Mouse (Mus musculus) CH12.LX (cell line): ENCODE measurements around the gene Fam13a. TPM values are rescaled to one million over a fixed set of nuclear protein-coding genes. Genes with fewer than 3 reads are reported as not detected.

Experiments
- DNase-seq: peaks from one replicate; pipeline ENCODE4 v3.0.0-alpha.2; 2013; ENCODE audit errors: extremely low read depth
- H3K27ac ChIP-seq: 2 replicates; pipeline ENCODE4 v1.5.1; 2012; ENCODE audit warnings: low read depth, mild to moderate bottlenecking, control low read depth, moderate library complexity; ENCODE audit not compliant: insufficient read depth
- H3K27me3 ChIP-seq: replicated peaks from 2 replicates; pipeline ENCODE3; 2012; ENCODE audit warnings: inconsistent platforms
- H3K36me3 ChIP-seq, 2 experiments: replicated peaks in 1 of 2; 2 replicates each; pipeline versions ENCODE3 to v1.6.1; 2012; ENCODE audit warnings: inconsistent platforms in 1 of 2, low read length in 1 of 2, mild to moderate bottlenecking in 1 of 2, mixed read lengths in 1 of 2, moderate library complexity in 1 of 2; ENCODE audit not compliant: control insufficient read depth in 1 of 2, insufficient read depth in 1 of 2
- H3K4me1 ChIP-seq, 2 experiments: 2 replicates each; pipeline ENCODE4 v1.6.1; 2012; ENCODE audit warnings: inconsistent platforms in 1 of 2, moderate library complexity in 1 of 2; ENCODE audit not compliant: insufficient read depth in 2 of 2, control insufficient read depth in 1 of 2
- H3K4me2 ChIP-seq: 2 replicates; pipeline ENCODE4 v1.6.1; 2012; ENCODE audit warnings: low read depth, mild to moderate bottlenecking, control low read depth; ENCODE audit not compliant: poor library complexity, insufficient read depth, severe bottlenecking
- H3K4me3 ChIP-seq, 3 experiments: fragments of 150-350 bp in 1 of 3; sonication (generic) in 1 of 3; replicated peaks in 1 of 3; 2 replicates each; pipeline versions ENCODE3 to v1.5.1; 2011 to 2012; ENCODE audit warnings: low read depth in 2 of 3, low read length in 2 of 3, mild to moderate bottlenecking in 2 of 3, moderate library complexity in 2 of 3, control low read depth in 1 of 3, improper control_type of control experiment in 1 of 3, inconsistent platforms in 1 of 3, mixed read lengths in 1 of 3; ENCODE audit not compliant: poor library complexity in 1 of 3
- H3K79me2 ChIP-seq: replicated peaks from 2 replicates; pipeline ENCODE4 v1.6.1; 2012; ENCODE audit warnings: mild to moderate bottlenecking, moderate library complexity; ENCODE audit not compliant: control insufficient read depth, poor library complexity, insufficient read depth, severe bottlenecking; ENCODE audit errors: extremely low read depth
- H3K9ac ChIP-seq: 2 replicates; pipeline ENCODE4 v1.6.1; 2012; ENCODE audit warnings: low read depth, mild to moderate bottlenecking, control low read depth, moderate library complexity; ENCODE audit not compliant: insufficient read depth
- H3K9me3 ChIP-seq: replicated peaks from 2 replicates; pipeline ENCODE3; 2012; ENCODE audit warnings: low read length, inconsistent platforms, mixed read lengths
- CHD1 ChIP-seq: IDR thresholded peaks from 2 replicates; pipeline ENCODE4 v1.6.1; 2012; ENCODE audit warnings: low read depth, low read length, improper control_type of control experiment, inconsistent platforms
- CHD2 ChIP-seq: IDR thresholded peaks from 2 replicates; pipeline ENCODE4 v1.6.1; 2011; ENCODE audit warnings: low read length, improper control_type of control experiment
- CTCF ChIP-seq, 2 experiments: IDR thresholded peaks in 1 of 2; conservative IDR thresholded peaks in 1 of 2; 2 replicates each; pipeline ENCODE4 v1.5.1; 2011 to 2012; ENCODE audit warnings: low read depth in 2 of 2, low read length in 2 of 2, improper control_type of control experiment in 1 of 2, inconsistent platforms in 1 of 2, mild to moderate bottlenecking in 1 of 2, moderate library complexity in 1 of 2
- E2F4 ChIP-seq: IDR thresholded peaks from 2 replicates; pipeline ENCODE4 v1.6.1; 2011; ENCODE audit warnings: low read depth, low read length, improper control_type of control experiment; ENCODE audit not compliant: insufficient replicate concordance
- ELF1 ChIP-seq: IDR thresholded peaks from 2 replicates; pipeline ENCODE4 v1.6.1; 2014; ENCODE audit warnings: low read depth, mild to moderate bottlenecking, inconsistent platforms, low read length, improper control_type of control experiment
- EP300 ChIP-seq: IDR thresholded peaks from 2 replicates; pipeline ENCODE4 v1.6.1; 2011; ENCODE audit warnings: low read length, improper control_type of control experiment
- ETS1 ChIP-seq: conservative IDR thresholded peaks from 2 replicates; pipeline ENCODE4 v1.6.1; 2012; ENCODE audit warnings: low read depth, mild to moderate bottlenecking, inconsistent platforms, low read length, improper control_type of control experiment, moderate library complexity
- HCFC1 ChIP-seq: IDR thresholded peaks from 2 replicates; pipeline ENCODE4 v1.6.1; 2012; ENCODE audit warnings: low read depth, mild to moderate bottlenecking, inconsistent platforms, low read length, improper control_type of control experiment
- JUN ChIP-seq: IDR thresholded peaks from 2 replicates; pipeline ENCODE4 v1.6.1; 2011; ENCODE audit warnings: low read depth, mild to moderate bottlenecking, low read length, improper control_type of control experiment, moderate library complexity; ENCODE audit not compliant: insufficient read depth
- MAFK ChIP-seq: IDR thresholded peaks from 2 replicates; pipeline ENCODE4 v1.6.1; 2011; ENCODE audit warnings: low read length, improper control_type of control experiment; ENCODE audit not compliant: insufficient replicate concordance
- MAZ ChIP-seq: IDR thresholded peaks from 2 replicates; pipeline ENCODE4 v1.6.1; 2012; ENCODE audit warnings: low read depth, mild to moderate bottlenecking, inconsistent platforms, low read length, improper control_type of control experiment, moderate library complexity
- MXI1 ChIP-seq: IDR thresholded peaks from 2 replicates; pipeline ENCODE4 v1.6.1; 2011; ENCODE audit warnings: mild to moderate bottlenecking, low read depth, low read length, improper control_type of control experiment
- NRF1 ChIP-seq: IDR thresholded peaks from 2 replicates; pipeline ENCODE4 v1.6.1; 2014; ENCODE audit warnings: low read depth, mild to moderate bottlenecking, inconsistent platforms, low read length, improper control_type of control experiment, moderate library complexity
- PAX5 ChIP-seq: IDR thresholded peaks from 2 replicates; pipeline ENCODE4 v1.6.1; 2012; ENCODE audit warnings: low read length, inconsistent platforms, mixed read lengths
- POLR2A ChIP-seq: IDR thresholded peaks from 2 replicates; pipeline ENCODE4 v1.6.1; 2011; ENCODE audit warnings: low read depth, mild to moderate bottlenecking, improper control_type of control experiment, low read length
- RAD21 ChIP-seq: IDR thresholded peaks from 2 replicates; pipeline ENCODE4 v1.6.1; 2011; ENCODE audit warnings: low read depth, mild to moderate bottlenecking, low read length, improper control_type of control experiment, moderate library complexity
- SMC3 ChIP-seq: IDR thresholded peaks from 2 replicates; pipeline ENCODE4 v1.6.1; 2011; ENCODE audit warnings: low read depth, low read length, improper control_type of control experiment
- UBTF ChIP-seq: IDR thresholded peaks from 2 replicates; pipeline ENCODE4 v1.6.1; 2012; ENCODE audit warnings: low read depth, mild to moderate bottlenecking, inconsistent platforms, low read length, improper control_type of control experiment, moderate library complexity
- USF2 ChIP-seq: conservative IDR thresholded peaks from 2 replicates; pipeline ENCODE4 v1.6.1; 2011; ENCODE audit warnings: low read depth, low read length, improper control_type of control experiment
- ZC3H11A ChIP-seq: IDR thresholded peaks from 2 replicates; pipeline ENCODE4 v1.6.1; 2012; ENCODE audit warnings: low read depth, mild to moderate bottlenecking, inconsistent platforms, low read length, improper control_type of control experiment
- dilution Hi-C: fragments of 300-500 bp; cut with MboI; formaldehyde crosslinking; loops from 2 replicates; pipeline ENCODE4 v1.14.3; 2020; ENCODE audit warnings: low sequenced_read_pairs; ENCODE audit not compliant: extremely low pct_unique_long_range_greater_than_20kb, extremely low pct_ligation_motif_present
- in situ Hi-C: fragments of 300-500 bp; cut with MboI; formaldehyde crosslinking; loops from 3 replicates; pipeline ENCODE4 v1.14.3; 2019; ENCODE audit warnings: low sequenced_read_pairs, low pct_ligation_motif_present, low pct_unique_long_range_greater_than_20kb, mixed read lengths
- polyA plus RNA-seq: library from polyadenylated mRNA; unstranded; fragments of >175 nt; gene quantifications from 2 replicates; pipeline ENCODE4 v1.2.1, GENCODE M21; 2012; ENCODE audit warnings: low read depth; ENCODE audit not compliant: insufficient read length
- total RNA-seq, 2 experiments: library from RNA; depleted of rRNA; stranded (reverse); fragments of 300-350 nt in 1 of 2; fragments of >200 nt in 1 of 2; gene quantifications; 2 replicates each; pipeline ENCODE4 v1.2.3; 2012 to 2014

The Fam13a gene
- total and polyA plus RNA-seq, 3 experiments = 0.17 to 0.21 TPM; not detected in 1

DNA sequence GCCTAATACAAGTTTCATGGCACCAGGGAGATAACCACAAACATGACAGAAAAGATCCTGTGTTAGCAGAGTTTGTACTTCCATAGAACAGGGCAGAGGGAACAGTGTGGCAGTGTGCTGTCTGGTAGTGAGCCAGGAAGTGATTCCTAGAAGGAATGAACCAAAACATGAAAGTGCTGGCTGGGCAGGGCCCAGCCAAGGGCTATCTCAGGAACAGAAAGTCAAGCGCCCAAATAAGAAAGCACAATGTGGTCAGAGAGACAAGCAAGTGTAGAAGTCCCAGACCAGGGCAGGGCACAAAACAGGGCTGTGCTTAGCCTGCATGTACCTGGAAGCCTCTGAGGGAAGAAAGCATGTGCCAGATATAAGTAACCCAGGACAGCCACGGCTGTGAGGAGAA lies 35.6 kb downstream of the Fam13a start:
- no peaks in the 10 kb centered on the region for H3K4me1 ChIP-seq
- no peak overlapping the region for H3K9ac ChIP-seq
- TF ChIP-seq EP300 (no peak), CHD2 (no peak), CHD1 (no peak), ZC3H11A (no peak), POLR2A (no peak), MAZ (no peak), E2F4 (no peak), SMC3 (no peak), UBTF (no peak), ETS1 (no peak), MAFK (no peak), HCFC1 (no peak), PAX5 (no peak), JUN (no peak), RAD21 (no peak), USF2 (no peak), ELF1 (no peak), MXI1 (no peak), CTCF (conservative IDR thresholded peaks at IDR 0.05 in 1 of 2, IDR thresholded peaks at IDR 0.05 in 1 of 2; ENCODE audit: low read depth in 2 of 2, low read length in 2 of 2) (no peak)
- H3K4me3 ChIP-seq = no peak overlapping the region
- DNase-seq = no peak
- no peak overlapping the region for H3K27ac ChIP-seq
- no peaks in the 10 kb centered on the region for H3K79me2 ChIP-seq
- H3K4me2 ChIP-seq = no peak overlapping the region
- no peaks in the 10 kb centered on the region for H3K27me3 ChIP-seq
- H3K36me3 ChIP-seq = no peaks in the 10 kb centered on the region
- no peaks in the 10 kb centered on the region for H3K9me3 ChIP-seq
- in situ Hi-C loops = no loop called here
- dilution Hi-C loops = no loop called here

DNA sequence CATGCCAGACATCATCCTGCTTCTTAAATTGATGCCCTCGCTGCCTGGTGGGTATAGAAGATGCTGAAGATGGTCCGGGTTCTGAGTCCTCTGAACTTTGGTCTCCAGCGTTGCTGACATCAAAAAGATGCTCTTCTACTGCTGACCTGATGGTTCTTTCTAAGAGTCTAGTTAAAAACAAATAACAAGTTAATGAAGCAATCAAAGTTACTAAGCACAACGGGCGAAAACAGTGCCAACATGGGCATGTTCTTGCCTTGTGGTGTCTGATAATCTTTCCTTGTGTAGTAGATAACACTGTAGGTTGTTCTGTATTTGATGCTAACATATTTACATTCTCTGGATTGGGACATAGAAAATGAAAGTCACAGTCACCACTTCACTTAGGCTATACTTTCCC lies 37.2 kb downstream of the Fam13a start:
- no peak overlapping the region for H3K27ac ChIP-seq
- no peak for TF ChIP-seq UBTF
- no peak for TF ChIP-seq NRF1
- TF ChIP-seq PAX5 = no peak
- no peak for DNase-seq
- H3K9ac ChIP-seq = no peak overlapping the region
- dilution Hi-C loops (no loop called here), in situ Hi-C loops (no loop called here)
- H3K36me3 ChIP-seq = no peaks in the 10 kb centered on the region
- no peaks in the 10 kb centered on the region for H3K4me1 ChIP-seq
- H3K79me2 ChIP-seq = no peaks in the 10 kb centered on the region
- no peaks in the 10 kb centered on the region for H3K27me3 ChIP-seq
- H3K4me3 ChIP-seq = no peak overlapping the region
- no peak overlapping the region for H3K4me2 ChIP-seq
- no peaks in the 10 kb centered on the region for H3K9me3 ChIP-seq
